Mouse (Mus musculus) olfactory bulb, adult 2 months (tissue): ENCODE results near the gene Otud7a. TPM values are rescaled to one million over a fixed set of nuclear protein-coding genes. Genes with fewer than 3 reads are reported as not detected.

ENCODE experiments used
- H3K27ac ChIP-seq: fragments of 200-500 bp; 2 replicates; pipeline ENCODE4 v1.5.1; 2012; ENCODE audit warnings: low read depth, low read length; ENCODE audit not compliant: insufficient read depth
- H3K4me1 ChIP-seq: fragments of 200-500 bp; 2 replicates; pipeline ENCODE4 v1.6.1; 2012; ENCODE audit warnings: low read length; ENCODE audit not compliant: control insufficient read depth, insufficient read depth
- H3K4me3 ChIP-seq: fragments of 200-500 bp; 2 replicates; pipeline ENCODE4 v1.5.1; 2012; ENCODE audit warnings: mild to moderate bottlenecking, low read depth, low read length, moderate library complexity; ENCODE audit not compliant: insufficient read depth
- CTCF ChIP-seq: fragments of 200-500 bp; IDR thresholded peaks from 2 replicates; pipeline ENCODE4 v1.5.1; 2012; ENCODE audit warnings: low read depth, mild to moderate bottlenecking, low read length, moderate library complexity; ENCODE audit not compliant: insufficient read depth
- POLR2A ChIP-seq: fragments of 200-500 bp; IDR thresholded peaks from 2 replicates; pipeline ENCODE4 v1.6.1; 2012; ENCODE audit warnings: mild to moderate bottlenecking, low read depth, low read length, moderate library complexity; ENCODE audit not compliant: insufficient read depth
- WGBS: fragments of 180-500 bp; shearing (Covaris S2); methylation state at CpG from one replicate; pipeline ENCODE4 v1.1.7; 2018; 5-methylcytosine and 5-hydroxymethylcytosine counted together
- polyA plus RNA-seq: library from polyadenylated mRNA; stranded (reverse); fragments of >200 nt; gene quantifications from 2 replicates; pipeline ENCODE4 v1.2.4, GENCODE M21; 2012; ENCODE audit warnings: low replicate concordance; ENCODE audit not compliant: missing spikeins, insufficient read depth, insufficient read length

Otud7a gene
- polyA plus RNA-seq, 1 experiment: not detected

DNA sequence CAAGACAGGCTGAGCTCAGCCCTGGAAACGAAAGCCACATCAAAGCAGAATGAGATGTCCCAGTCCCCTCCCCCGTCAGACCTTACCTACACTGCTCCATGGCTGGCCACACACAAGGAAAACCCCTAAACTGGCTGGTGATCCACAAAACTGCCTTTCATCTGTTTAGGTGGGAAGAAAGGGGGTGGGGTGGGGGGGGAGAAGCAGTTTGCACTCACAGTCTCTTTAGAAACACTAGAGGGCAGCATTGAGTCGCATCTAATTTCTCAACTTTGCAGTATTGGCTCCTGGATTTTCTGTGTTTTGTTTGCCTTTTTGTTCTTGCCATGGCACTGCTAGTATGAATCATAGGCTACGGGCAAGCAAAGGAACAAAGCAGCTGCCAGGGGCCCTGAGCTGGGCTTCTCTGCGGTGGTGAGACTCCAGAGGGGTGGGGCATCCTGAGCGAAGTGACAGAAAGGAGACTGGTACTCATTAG, 308.8 kb downstream of the Otud7a start:
- Histone ChIP-seq H3K27ac (peak overlapping the region; percentile 93), H3K4me1 (peaks cover 46% of the 10 kb centered on the region), H3K4me3 (no peak overlapping the region)
- TF ChIP-seq POLR2A (no peak), CTCF (no peak)
- 10% methylated on average over 6 of the region's 6 CpGs for WGBS

DNA sequence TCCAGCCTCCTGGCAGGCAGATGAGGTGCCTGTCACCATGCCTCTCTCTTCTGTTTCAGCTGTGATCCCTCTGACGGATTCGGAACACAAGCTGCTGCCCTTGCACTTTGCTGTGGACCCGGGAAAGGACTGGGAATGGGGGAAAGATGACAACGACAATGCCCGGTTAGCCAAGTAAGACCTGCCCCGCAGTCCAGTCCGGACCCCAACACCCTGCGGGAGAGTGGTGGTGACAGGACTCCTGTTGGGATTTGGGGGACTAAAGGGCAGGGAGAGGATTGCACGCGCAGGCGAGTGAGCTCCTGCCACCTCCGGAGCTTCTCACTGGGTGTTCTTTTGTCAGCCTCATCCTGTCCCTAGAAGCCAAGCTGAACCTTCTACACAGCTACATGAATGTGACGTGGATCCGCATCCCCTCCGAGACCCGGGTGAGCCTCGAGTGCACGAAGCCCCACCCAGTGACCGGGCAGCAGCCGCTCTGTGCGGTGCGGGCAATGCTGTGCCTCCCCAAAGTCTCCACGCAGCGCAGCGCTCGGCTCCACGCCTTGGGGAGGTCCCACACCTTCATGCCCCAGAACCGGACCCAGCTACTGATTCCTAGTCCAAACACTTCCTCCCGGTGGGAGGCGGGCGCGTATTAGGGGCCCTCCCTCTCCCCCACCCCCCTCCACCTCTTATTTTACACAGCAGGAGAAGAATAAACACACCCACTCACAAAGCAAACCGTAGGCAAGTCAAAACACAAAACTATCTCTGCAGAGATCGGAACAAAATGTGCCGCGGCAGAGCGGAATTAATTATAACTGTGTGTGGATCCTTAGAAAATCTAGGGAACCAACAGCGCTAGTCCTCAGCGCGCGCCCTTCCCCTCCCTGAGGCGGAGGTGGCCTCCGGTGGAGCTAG, 310.3 kb downstream of the Otud7a start:
- peaks cover 51% of the 10 kb centered on the region for H3K4me1 ChIP-seq
- peak overlapping the region; percentile 38 for H3K4me3 ChIP-seq
- WGBS: 5% methylated on average over 43 of the region's 43 CpGs
- TF ChIP-seq POLR2A: no peak
- TF ChIP-seq CTCF: no peak
- peak overlapping the region; percentile 93 for H3K27ac ChIP-seq

DNA sequence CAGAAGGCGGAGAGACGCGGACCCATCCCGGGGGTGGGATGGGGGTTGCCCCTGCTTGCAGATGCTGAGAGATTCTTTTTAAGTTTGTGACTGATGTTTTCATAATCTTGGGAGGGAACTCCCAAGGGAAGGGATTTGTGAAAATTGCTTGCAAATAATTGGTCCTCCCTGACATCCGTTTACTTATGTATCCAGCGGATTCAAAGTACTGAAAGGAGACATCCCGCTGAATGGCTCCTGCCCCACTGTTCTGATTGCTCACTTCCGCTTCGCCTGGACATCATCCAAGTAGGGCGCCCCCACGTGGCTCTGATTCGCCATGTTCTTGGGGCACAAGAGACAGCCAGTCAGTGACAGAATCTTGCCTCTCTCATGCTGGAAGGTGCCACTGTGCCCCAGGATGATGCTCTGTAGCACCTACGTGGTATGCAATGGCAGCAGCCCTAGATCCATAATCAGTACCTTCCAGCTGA, 311.0 kb downstream of the Otud7a start:
- TF ChIP-seq CTCF (peak; percentile 30; the same call in 1 of the 2 replicates), POLR2A (no peak)
- H3K4me1 ChIP-seq: peaks cover 51% of the 10 kb centered on the region
- 2% methylated on average over 13 of the region's 13 CpGs for whole genome bisulfite sequencing
- H3K4me3 ChIP-seq: peak overlapping the region; percentile 38
- peak overlapping the region; percentile 77 for H3K27ac ChIP-seq

DNA sequence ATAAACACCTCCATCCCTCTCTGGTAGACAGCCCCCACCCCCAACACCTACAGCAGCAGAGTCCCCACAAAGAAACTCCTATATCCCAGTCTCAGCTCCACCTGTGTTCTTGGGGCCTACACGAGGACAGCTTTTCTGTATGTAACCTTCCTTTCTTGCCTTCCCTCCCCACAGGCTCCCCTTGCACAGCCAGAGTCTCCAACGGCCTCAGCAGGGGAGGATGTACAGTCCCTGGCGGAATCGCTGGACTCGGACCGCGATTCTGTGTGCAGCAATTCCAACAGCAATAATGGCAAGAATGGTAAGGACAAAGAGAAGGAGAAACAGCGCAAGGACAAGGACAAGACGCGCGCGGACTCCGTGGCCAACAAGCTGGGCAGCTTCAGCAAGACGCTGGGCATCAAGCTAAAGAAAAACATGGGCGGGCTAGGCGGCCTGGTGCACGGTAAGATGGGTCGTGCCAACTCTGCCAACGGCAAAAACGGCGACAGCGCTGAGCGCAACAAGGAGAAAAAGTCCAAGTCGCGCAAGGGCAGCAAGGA, 312.7 kb downstream of the Otud7a start:
- H3K4me3 ChIP-seq: peak overlapping the region; percentile 65
- H3K4me1 ChIP-seq: peaks cover 49% of the 10 kb centered on the region
- peak overlapping the region; percentile 32 for H3K27ac ChIP-seq
- no peak for TF ChIP-seq CTCF
- TF ChIP-seq POLR2A: no peak
- 39% methylated on average over 25 of the region's 25 CpGs for WGBS

DNA sequence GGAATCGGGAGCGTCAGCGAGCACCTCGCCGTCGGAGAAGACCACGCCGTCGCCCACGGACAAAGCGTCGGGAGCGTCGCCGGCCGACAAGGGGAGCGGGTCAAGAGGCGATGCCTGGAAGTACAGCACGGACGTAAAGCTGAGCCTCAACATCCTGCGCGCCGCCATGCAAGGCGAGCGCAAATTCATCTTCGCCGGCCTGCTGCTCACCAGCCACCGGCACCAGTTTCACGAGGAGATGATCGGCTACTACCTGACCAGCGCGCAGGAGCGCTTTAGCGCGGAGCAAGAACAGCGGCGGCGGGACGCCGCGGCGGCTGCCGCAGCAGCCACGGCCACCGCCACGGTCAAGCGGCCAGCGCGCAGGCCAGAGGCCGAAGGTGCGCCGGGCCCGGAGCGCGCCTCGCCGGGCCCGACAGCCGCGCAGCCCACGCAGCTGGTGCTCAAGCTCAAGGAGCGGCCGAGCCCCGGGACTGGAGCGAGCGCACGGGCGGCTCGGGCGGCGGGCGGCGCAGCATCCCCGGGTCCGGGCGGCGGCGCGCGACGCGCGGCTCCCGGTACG, 313.2 kb downstream of the Otud7a start:
- Histone ChIP-seq H3K4me3 (peak overlapping the region; percentile 65), H3K4me1 (peaks cover 48% of the 10 kb centered on the region), H3K27ac (peak overlapping the region; percentile 32)
- TF ChIP-seq CTCF (no peak), POLR2A (no peak)
- 14% methylated on average over 85 of the region's 85 CpGs for WGBS

DNA sequence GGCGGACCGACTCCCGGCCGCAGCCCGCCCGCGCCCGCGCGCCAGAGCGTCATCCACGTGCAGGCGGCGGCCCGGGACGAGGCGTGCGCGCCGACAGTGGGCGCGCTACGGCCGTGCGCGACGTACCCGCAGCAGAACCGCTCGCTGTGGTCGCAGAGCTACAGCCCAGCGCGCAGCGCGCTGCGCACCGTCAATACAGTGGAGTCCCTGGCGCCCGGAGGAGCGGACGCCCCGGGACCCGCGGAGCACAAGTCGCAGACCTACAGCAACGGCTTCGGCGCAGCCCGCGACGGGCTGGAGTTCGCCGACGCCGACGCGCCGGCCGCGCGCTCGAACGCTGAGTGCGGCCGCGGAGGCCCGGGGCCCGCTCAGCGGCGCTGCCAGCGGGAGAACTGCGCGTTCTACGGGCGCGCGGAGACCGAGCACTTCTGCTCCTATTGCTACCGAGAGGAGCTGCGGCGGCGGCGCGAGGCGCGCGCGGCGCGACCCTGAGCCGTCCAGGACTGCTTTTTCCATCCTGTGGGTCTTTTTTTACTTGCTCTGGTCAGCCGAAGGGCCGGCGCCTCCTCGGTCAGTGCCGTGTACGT, 313.8 kb downstream of the Otud7a start:
- H3K4me1 ChIP-seq: peaks cover 45% of the 10 kb centered on the region
- H3K27ac ChIP-seq: peak overlapping the region; percentile 85
- H3K4me3 ChIP-seq: peak overlapping the region; percentile 65
- WGBS: 7% methylated on average over 97 of the region's 97 CpGs
- peak; percentile 41; the same call in 1 of the 2 replicates for TF ChIP-seq POLR2A
- no peak for TF ChIP-seq CTCF

DNA sequence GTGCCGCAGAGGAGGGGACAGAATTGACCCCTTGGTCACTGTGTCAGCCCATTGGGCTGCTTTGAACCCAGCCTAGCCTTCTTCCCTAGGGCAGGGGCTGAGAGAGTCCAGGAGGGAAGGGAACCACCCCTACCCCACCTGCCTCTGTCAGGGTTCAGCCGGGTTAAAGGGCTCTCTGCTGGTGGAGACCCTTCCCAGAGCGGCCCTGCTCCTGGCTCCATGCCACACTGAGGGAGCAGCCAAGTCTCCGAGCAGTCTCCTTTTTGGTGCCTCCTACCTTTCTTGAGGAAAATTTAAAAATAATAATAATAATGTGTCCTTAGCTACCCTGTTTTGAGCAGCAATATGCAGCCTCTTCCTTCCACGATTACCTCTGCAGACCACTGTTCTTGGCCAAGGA, 315.1 kb downstream of the Otud7a start:
- WGBS: 57% methylated on average over 5 of the region's 5 CpGs
- TF ChIP-seq CTCF: no peak
- no peak for TF ChIP-seq POLR2A
- H3K27ac ChIP-seq: no peak overlapping the region
- no peak overlapping the region for H3K4me3 ChIP-seq
- H3K4me1 ChIP-seq: peaks cover 33% of the 10 kb centered on the region

DNA sequence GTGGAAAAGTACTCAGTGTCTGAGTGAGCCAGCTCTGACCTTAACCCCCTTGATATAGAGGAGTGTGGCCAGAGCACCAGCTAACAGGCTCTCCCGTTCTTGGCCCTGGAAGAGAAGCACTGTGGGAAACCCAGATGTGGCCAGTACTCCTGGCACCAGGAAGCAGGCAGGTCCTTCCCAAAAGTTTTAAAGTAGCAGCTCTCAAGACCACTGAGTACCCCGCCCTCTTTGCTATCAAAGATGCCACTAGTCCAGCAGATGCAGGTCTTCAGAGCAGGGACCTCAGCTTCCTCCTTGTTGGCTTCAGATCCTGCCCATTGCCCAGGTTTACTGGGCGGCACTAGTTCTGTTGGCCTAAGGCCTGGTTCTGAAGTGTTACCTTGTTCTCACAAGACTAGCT, 318.0 kb downstream of the Otud7a start:
- peaks cover 10% of the 10 kb centered on the region for H3K4me1 ChIP-seq
- WGBS: 89% methylated on average over 3 of the region's 3 CpGs
- no peak overlapping the region for H3K4me3 ChIP-seq
- TF ChIP-seq CTCF (no peak), POLR2A (no peak)
- no peak overlapping the region for H3K27ac ChIP-seq
